Mouse (Mus musculus): Measurements from ENCODE around the gene Rbfox2. TPM values are rescaled to one million over a fixed set of nuclear protein-coding genes. Genes with fewer than 3 reads are reported as not detected.

Gene Rbfox2
- total RNA-seq, 2 experiments from 2014 or later = 262 to 269 TPM

DNA sequence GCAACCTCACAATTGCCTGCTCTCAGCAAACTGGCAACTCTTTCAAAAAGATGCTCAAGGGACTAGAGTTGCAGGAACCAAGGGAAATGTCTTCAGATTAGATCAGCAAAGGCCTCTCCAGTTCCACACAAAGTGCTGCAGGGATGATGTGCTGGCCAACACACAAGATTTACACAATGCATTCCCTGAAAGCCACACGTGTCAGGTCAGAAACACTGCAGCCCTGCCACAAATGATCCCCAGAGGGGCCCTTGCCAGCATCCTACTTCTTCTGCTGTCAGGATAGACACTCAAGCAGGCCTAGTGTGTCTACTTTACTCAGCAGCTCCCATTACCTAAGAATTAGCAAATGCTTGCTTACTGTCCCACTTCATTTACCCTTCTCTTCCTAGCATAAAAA lies 89.3 kb downstream of the Rbfox2 start:
- DNase-seq (ENCODE audit: extremely low spot score in 1 of 2, low spot score in 2 of 2) = no peak
- intact Hi-C loops (cut with DNase I) = no loop called here

GRCm38 (mm10) chr15:77216704-77217103 lies 90.1 kb downstream of the Rbfox2 start:
- intact Hi-C loops (cut with DNase I) = no loop called here
- DNase-seq (ENCODE audit: extremely low spot score in 1 of 2, low spot score in 2 of 2) = no peak

DNA sequence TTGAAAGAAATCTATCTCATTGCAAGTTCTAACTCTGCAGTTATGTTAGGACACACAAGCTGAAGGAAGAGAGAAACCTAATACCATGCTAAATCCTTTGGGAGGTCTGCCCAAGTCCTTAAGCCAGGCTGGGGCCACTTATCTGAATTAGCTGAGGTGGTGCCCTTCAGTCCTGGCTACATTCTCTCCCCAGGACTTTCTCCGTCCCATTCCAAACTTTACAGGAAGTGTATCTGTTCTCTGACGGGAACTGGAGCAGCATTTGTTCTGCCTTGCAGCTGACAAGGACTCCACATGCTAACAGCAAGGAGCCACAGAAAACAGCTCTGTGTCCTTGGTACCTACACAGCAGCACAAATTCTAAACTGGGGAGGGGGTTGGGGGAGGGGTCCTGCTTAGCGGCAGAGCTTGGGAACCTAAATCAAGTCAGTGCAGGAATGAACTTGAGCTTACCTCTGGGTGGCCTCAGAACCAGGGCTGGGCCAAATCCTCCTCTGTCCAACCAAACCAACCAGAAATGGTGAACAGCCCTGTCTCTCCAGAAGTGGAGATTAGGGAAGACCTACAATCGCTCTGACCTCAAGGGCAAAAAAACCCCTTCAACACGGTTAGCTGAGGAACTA lies 91.5 kb downstream of the Rbfox2 start:
- no peak for DNase-seq (ENCODE audit: extremely low spot score in 1 of 2, low spot score in 2 of 2)
- intact Hi-C loops (cut with DNase I) = no loop called here

- DNase-seq (ENCODE audit: extremely low spot score in 1 of 2, low spot score in 2 of 2) = peak in 1 of 2 experiments; percentile 33
- intact Hi-C loops (cut with DNase I) = no loop called here
Observed at GRCm38 (mm10) chr15:77214410-77215107, 92.2 kb downstream of the Rbfox2 start.

DNA sequence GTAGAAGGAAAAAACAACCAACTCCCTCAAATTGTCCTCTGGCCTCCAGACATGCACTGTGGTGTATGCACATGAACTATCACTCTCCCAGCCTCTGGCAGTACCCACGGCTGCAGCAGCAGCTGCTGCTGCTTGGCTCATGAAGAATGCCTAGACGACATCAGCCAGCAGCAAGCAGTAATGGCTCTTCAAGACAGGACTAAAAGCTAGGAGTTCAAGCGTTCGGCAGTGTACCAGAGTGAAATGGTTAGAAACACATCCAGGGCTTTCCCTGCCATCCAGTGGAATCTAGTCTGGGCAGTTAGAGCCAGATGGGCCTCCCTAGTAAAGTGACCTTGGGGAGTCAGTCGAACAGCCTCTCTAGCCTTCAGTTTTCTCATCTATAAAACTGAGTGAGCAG lies 93.0 kb downstream of the Rbfox2 start:
- no peak for DNase-seq (ENCODE audit: extremely low spot score in 1 of 2, low spot score in 2 of 2)
- intact Hi-C loops (cut with DNase I) = no loop called here

DNA sequence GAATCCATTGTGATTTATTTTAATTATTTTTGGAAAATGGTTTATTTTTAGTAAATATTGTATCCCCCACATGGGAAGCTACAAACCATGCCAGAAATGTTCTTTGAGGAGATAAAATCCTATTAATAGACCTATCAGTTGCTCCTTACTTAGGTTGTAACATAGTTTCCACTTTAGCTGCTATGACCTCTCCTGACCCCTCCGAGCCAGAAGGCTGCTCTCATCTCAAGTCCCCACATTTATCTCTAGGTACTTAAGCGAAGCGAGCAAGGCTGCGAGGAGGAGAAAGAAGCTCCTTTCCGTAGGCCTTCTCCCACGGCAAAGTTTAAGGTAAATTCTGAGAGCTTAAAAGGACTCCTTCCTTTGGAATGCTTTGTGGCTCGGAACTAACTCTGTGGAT lies 94.0 kb downstream of the Rbfox2 start:
- no peak for DNase-seq (ENCODE audit: extremely low spot score in 1 of 2, low spot score in 2 of 2)
- intact Hi-C loops (cut with DNase I) = no loop called here

DNA sequence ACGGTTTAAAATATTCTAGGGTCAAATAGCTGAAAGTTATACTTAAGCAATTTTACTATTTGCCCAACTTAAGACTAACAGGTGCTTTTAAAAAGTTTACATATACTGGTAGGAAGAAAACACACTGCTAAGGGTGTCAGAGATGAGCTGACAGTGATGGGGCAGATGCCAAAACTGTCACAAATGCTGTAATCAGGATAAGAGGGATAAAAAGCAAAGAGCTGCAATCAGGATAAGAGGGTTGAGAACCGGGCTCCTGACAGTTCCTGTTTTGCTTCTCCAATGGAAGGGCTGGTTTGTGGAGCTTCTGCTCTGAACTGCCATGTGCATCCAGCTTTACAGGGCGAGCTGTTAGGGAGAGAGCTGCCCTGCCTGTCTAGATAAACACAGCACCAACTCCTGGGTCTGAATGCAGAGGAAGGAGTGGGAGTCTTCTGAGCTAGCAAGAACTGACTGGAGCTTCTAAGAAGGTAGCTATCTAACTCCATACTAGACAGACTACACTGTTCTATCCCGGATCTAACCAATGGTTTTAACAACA lies 94.5 kb downstream of the Rbfox2 start:
- intact Hi-C loops (cut with DNase I) = no loop called here

GRCm38 (mm10) chr15:77206996-77207395 lies 99.8 kb downstream of the Rbfox2 start:
- no peak for DNase-seq (ENCODE audit: extremely low spot score in 1 of 2, low spot score in 2 of 2)
- intact Hi-C loops (cut with DNase I) = no loop called here

More for the DNA sequence above, 94.5 kb downstream of the Rbfox2 start:
- no peak for DNase-seq (ENCODE audit: extremely low spot score in 1 of 2, low spot score in 2 of 2)

- no peak for DNase-seq (ENCODE audit: extremely low spot score in 1 of 2, low spot score in 2 of 2)
- intact Hi-C loops (cut with DNase I) = no loop called here
Observed at GRCm38 (mm10) chr15:77204951-77205350, 101.9 kb downstream of the Rbfox2 start.

- intact Hi-C loops (cut with DNase I) = no loop called here
- DNase-seq (ENCODE audit: extremely low spot score in 1 of 2, low spot score in 2 of 2) = no peak
Observed at GRCm38 (mm10) chr15:77203255-77203981, 103.4 kb downstream of the Rbfox2 start.

- no peak for DNase-seq (ENCODE audit: extremely low spot score in 1 of 2, low spot score in 2 of 2)
- intact Hi-C loops (cut with DNase I) = no loop called here
Observed at GRCm38 (mm10) chr15:77202881-77203254, 103.9 kb downstream of the Rbfox2 start.

GRCm38 (mm10) chr15:77202223-77202622 lies 104.6 kb downstream of the Rbfox2 start:
- peak in 1 of 2 experiments; percentile 68 for DNase-seq (ENCODE audit: extremely low spot score in 1 of 2, low spot score in 2 of 2)
- intact Hi-C loops (cut with DNase I) = no loop called here

GRCm38 (mm10) chr15:77196827-77197226 lies 110.0 kb downstream of the Rbfox2 start:
- peak; percentile 40 to 59 for DNase-seq (ENCODE audit: extremely low spot score in 1 of 2, low spot score in 2 of 2)
- intact Hi-C loops (cut with DNase I) = no loop called here

- intact Hi-C loops (cut with DNase I) = no loop called here
- no peak for DNase-seq (ENCODE audit: extremely low spot score in 1 of 2, low spot score in 2 of 2)
Observed at GRCm38 (mm10) chr15:77196001-77196400, 110.8 kb downstream of the Rbfox2 start.

GRCm38 (mm10) chr15:77192154-77192935 lies 114.5 kb downstream of the Rbfox2 start:
- intact Hi-C loops (cut with DNase I) = no loop called here
- no peak for DNase-seq (ENCODE audit: extremely low spot score in 1 of 2, low spot score in 2 of 2)

DNA sequence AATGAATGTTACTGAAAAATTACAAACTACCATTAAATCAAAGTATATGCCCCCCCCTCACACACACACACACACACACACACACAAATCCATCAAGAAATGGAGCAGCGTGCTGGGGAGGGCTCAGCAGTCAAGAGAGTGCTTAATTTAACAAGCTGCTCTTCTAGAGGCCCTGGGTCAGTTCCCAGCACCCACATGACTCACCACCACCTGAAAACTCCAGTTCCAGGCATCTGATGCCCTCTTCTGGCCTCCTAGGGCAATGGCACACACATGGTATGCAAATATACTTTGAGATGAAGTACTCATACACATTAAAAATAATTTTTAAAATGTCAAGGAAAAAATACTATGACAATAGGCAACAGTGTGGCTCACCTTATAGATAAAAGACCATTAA lies 120.7 kb downstream of the Rbfox2 start:
- no peak for DNase-seq (ENCODE audit: extremely low spot score in 1 of 2, low spot score in 2 of 2)
- intact Hi-C loops (cut with DNase I) = no loop called here

- DNase-seq (ENCODE audit: extremely low spot score in 1 of 2, low spot score in 2 of 2) = no peak
- intact Hi-C loops (cut with DNase I) = no loop called here
Observed at GRCm38 (mm10) chr15:77185614-77186013, 121.2 kb downstream of the Rbfox2 start.

DNA sequence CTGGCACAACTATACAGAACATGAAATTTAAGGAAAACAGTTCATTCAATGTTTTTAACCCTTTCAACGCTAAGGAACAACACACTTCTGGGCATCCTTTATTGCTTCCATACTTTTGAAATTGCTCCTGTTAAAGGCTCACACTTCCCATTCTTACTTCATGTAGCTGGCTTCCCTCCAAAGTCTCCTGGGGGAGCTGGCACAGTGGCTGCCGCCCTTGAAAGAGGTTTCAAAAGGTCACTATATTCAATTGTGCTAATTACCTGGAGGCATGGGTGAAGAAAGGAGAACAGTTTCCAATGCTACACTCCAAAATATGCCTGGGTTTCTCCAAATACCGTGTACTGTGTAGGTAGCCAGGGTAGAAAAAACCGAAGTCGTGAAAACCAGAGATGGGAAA lies 124.0 kb downstream of the Rbfox2 start:
- intact Hi-C loops (cut with DNase I) = no loop called here
- no peak for DNase-seq (ENCODE audit: extremely low spot score in 1 of 2, low spot score in 2 of 2)

- intact Hi-C loops (cut with DNase I) = no loop called here
Observed at GRCm38 (mm10) chr15:77174018-77174417, 132.8 kb downstream of the Rbfox2 start.

More at GRCm38 (mm10) chr15:77174018-77174417, 132.8 kb downstream of the Rbfox2 start:
- DNase-seq (ENCODE audit: extremely low spot score in 1 of 2, low spot score in 2 of 2) = no peak

All from left cerebral cortex, postnatal 10 days (tissue).